Mouse (Mus musculus): ENCODE measurements around the gene Mfsd2b.

- TF ChIP-seq MYOD1 (IDR thresholded peaks at IDR 0.05; ENCODE audit: control insufficient read depth in 1 of 3, insufficient read length in 2 of 3, low read depth in 2 of 3) (no peak), MYOG (IDR thresholded peaks at IDR 0.05; ENCODE audit: control insufficient read depth in 1 of 3, insufficient read depth in 1 of 3, insufficient read length in 2 of 3, low read depth in 2 of 3) (no peak), POLR2A (IDR thresholded peaks at IDR 0.05; ENCODE audit: insufficient read length, low read depth) (no peak), TCF12 (IDR thresholded peaks at IDR 0.05; ENCODE audit: insufficient read depth, poor library complexity, severe bottlenecking) (no peak), CEBPB (IDR thresholded peaks at IDR 0.05; ENCODE audit: insufficient read depth, poor library complexity, severe bottlenecking) (no peak), POLR2AphosphoS2 (IDR thresholded peaks at IDR 0.05; ENCODE audit: insufficient read length, low read depth) (no peak), USF1 (IDR thresholded peaks at IDR 0.05; ENCODE audit: low read depth) (no peak), REST (IDR thresholded peaks at IDR 0.05; ENCODE audit: insufficient read depth, insufficient read length) (no peak), MAX (IDR thresholded peaks at IDR 0.05; ENCODE audit: low read depth) (no peak), E2F4 (IDR thresholded peaks at IDR 0.05; ENCODE audit: insufficient read depth) (no peak), SRF (IDR thresholded peaks at IDR 0.05; ENCODE audit: control insufficient read depth, insufficient read length, low read depth) (no peak), TCF3 (IDR thresholded peaks at IDR 0.05; ENCODE audit: insufficient read length, low read depth) (no peak)
These were observed 57.3 kb downstream of the Mfsd2b start for GRCm38 (mm10) chr12:4816680-4817360.
